Mouse (Mus musculus) liver, embryonic 12.5 days (tissue): ENCODE data around the gene Calm3. TPM values are rescaled to one million over a fixed set of nuclear protein-coding genes. Genes with fewer than 3 reads are reported as not detected.

Source experiments
- ATAC-seq: fragments of 200-750 bp; cut with Nextera tagmentation; 2 replicates; pipeline ENCODE4 v1.8.0; 2017; ENCODE audit warnings: moderate number of reproducible peaks, mild to moderate bottlenecking, moderate library complexity
- H3K27ac ChIP-seq: fragments of 300-500 bp; sonication (generic); 2 replicates; pipeline ENCODE4 v1.5.1; 2016; ENCODE audit warnings: mild to moderate bottlenecking
- H3K27me3 ChIP-seq: fragments of 300-500 bp; sonication (generic); replicated peaks from 2 replicates; pipeline ENCODE4 v1.6.1; 2016; ENCODE audit warnings: mild to moderate bottlenecking, moderate library complexity
- H3K36me3 ChIP-seq: fragments of 300-500 bp; sonication (generic); 2 replicates; pipeline ENCODE4 v1.6.1; 2016; ENCODE audit warnings: mild to moderate bottlenecking, moderate library complexity
- H3K4me1 ChIP-seq: fragments of 300-500 bp; sonication (generic); 2 replicates; pipeline ENCODE4 v1.6.1; 2016
- H3K4me2 ChIP-seq: fragments of 300-500 bp; sonication (generic); 2 replicates; pipeline ENCODE4 v1.6.1; 2016; ENCODE audit warnings: mild to moderate bottlenecking, moderate library complexity
- H3K4me3 ChIP-seq: fragments of 300-500 bp; sonication (generic); 2 replicates; pipeline ENCODE4 v1.5.1; 2016; ENCODE audit warnings: mild to moderate bottlenecking, moderate library complexity
- H3K9ac ChIP-seq: fragments of 300-500 bp; sonication (generic); 2 replicates; pipeline ENCODE4 v1.6.1; 2016; ENCODE audit warnings: mild to moderate bottlenecking, moderate library complexity
- H3K9me3 ChIP-seq: fragments of 300-500 bp; sonication (generic); replicated peaks from 2 replicates; pipeline ENCODE4 v1.6.1; 2016; ENCODE audit warnings: mild to moderate bottlenecking, moderate library complexity
- WGBS: fragments of 180-500 bp; shearing (Covaris S2); methylation state at CpG from one replicate; pipeline ENCODE4 v1.1.7; 2016; ENCODE audit not compliant: insufficient replicate concordance; 5-methylcytosine and 5-hydroxymethylcytosine counted together
- polyA plus RNA-seq: library from polyadenylated mRNA; unstranded; fragments of >200 nt; fragmentation: Nextera tagmentation; extraction: Ambion mirVana; gene quantifications from 2 replicates; pipeline ENCODE4 v1.2.1, GENCODE M21; 2016

Gene Calm3
- polyA plus RNA-seq, 1 experiment from 2014 or later = 91.2 TPM

GRCm38 (mm10) chr7:16948923-16949458 is 25.1 kb upstream of the Calm3 start:
- no peak for ATAC-seq
- Histone ChIP-seq H3K9ac (no peak overlapping the region), H3K27ac (no peak overlapping the region), H3K27me3 (peaks cover 71% of the 10 kb centered on the region), H3K4me2 (no peak overlapping the region), H3K4me1 (peaks cover 33% of the 10 kb centered on the region), H3K4me3 (no peak overlapping the region), H3K9me3 (no peaks in the 10 kb centered on the region), H3K36me3 (no peaks in the 10 kb centered on the region)
- WGBS = 41% methylated on average over 8 of the region's 8 CpGs

- Histone ChIP-seq H3K27me3 (peaks cover 82% of the 10 kb centered on the region), H3K4me1 (peaks cover 33% of the 10 kb centered on the region), H3K9ac (no peak overlapping the region), H3K9me3 (no peaks in the 10 kb centered on the region), H3K4me2 (no peak overlapping the region), H3K36me3 (no peaks in the 10 kb centered on the region), H3K4me3 (no peak overlapping the region), H3K27ac (no peak overlapping the region)
- ATAC-seq = no peak
- 10% methylated on average over 4 of the region's 4 CpGs for WGBS
These were observed 24.0 kb upstream of the Calm3 start for GRCm38 (mm10) chr7:16947959-16948361.

GRCm38 (mm10) chr7:16947349-16947895 is 23.5 kb upstream of the Calm3 start:
- 0 out of 2 replicates have a peak overlapping the region, but pooled peaks have one; percentile 20 for H3K4me3 ChIP-seq
- H3K9me3 ChIP-seq = no peaks in the 10 kb centered on the region
- peaks cover 33% of the 10 kb centered on the region for H3K4me1 ChIP-seq
- no peaks in the 10 kb centered on the region for H3K36me3 ChIP-seq
- H3K27me3 ChIP-seq = peaks cover 87% of the 10 kb centered on the region
- ATAC-seq = no peak
- no peak overlapping the region for H3K27ac ChIP-seq
- peak overlapping the region; percentile 45 for H3K4me2 ChIP-seq
- WGBS = 22% methylated on average over 21 of the region's 22 CpGs
- no peak overlapping the region for H3K9ac ChIP-seq

- ATAC-seq = no peak
- Histone ChIP-seq H3K9me3 (no peaks in the 10 kb centered on the region), H3K27ac (no peak overlapping the region), H3K27me3 (peaks cover 94% of the 10 kb centered on the region), H3K4me3 (peak overlapping the region; percentile 20), H3K9ac (no peak overlapping the region), H3K36me3 (no peaks in the 10 kb centered on the region), H3K4me1 (peaks cover 33% of the 10 kb centered on the region), H3K4me2 (peak overlapping the region; percentile 45)
- 2% methylated on average over 53 of the region's 53 CpGs for WGBS
These were observed 22.8 kb upstream of the Calm3 start for GRCm38 (mm10) chr7:16946441-16947348.

- Histone ChIP-seq H3K36me3 (no peaks in the 10 kb centered on the region), H3K4me1 (peaks cover 24% of the 10 kb centered on the region), H3K4me2 (peak overlapping the region; percentile 70; the same call in 1 of the 2 replicates), H3K27me3 (peaks cover 99% of the 10 kb centered on the region), H3K4me3 (peak overlapping the region; percentile 54; the same call in 1 of the 2 replicates), H3K27ac (no peak overlapping the region), H3K9me3 (no peaks in the 10 kb centered on the region), H3K9ac (no peak overlapping the region)
- no peak for ATAC-seq
- 7% methylated on average over 17 of the region's 17 CpGs for WGBS
These were observed 21.5 kb upstream of the Calm3 start for GRCm38 (mm10) chr7:16945419-16945818.

GRCm38 (mm10) chr7:16944808-16945315 is 20.9 kb upstream of the Calm3 start:
- Histone ChIP-seq H3K9me3 (no peaks in the 10 kb centered on the region), H3K9ac (peak overlapping the region; percentile 58), H3K4me1 (peaks cover 19% of the 10 kb centered on the region), H3K4me3 (peak overlapping the region; percentile 54), H3K27ac (no peak overlapping the region), H3K4me2 (peak overlapping the region; percentile 70), H3K27me3 (peaks cover 99% of the 10 kb centered on the region), H3K36me3 (no peaks in the 10 kb centered on the region)
- peak; percentile 8; the same call in 1 of the 2 replicates for ATAC-seq
- 4% methylated on average over 22 of the region's 22 CpGs for WGBS

GRCm38 (mm10) chr7:16944061-16944807 is 20.3 kb upstream of the Calm3 start, which contains the start of gene Pnmal2:
Pnmal2 (plus strand) TSS chr7:16944682.
- no peaks in the 10 kb centered on the region for H3K36me3 ChIP-seq
- H3K27ac ChIP-seq = no peak within 1 kb of the TSS
- H3K9me3 ChIP-seq = no peaks in the 10 kb centered on the region
- ATAC-seq = peak; percentile 53; the same call in 1 of the 2 replicates
- peaks cover 17% of the 10 kb centered on the region for H3K4me1 ChIP-seq
- peak within 1 kb of the TSS; percentile 58 for H3K9ac ChIP-seq
- WGBS = 18% methylated on average over 36 of the region's 36 CpGs
- H3K4me3 ChIP-seq = peak within 1 kb of the TSS; percentile 54
- peak within 1 kb of the TSS; percentile 70 for H3K4me2 ChIP-seq
- H3K27me3 ChIP-seq = peaks cover 96% of the 10 kb centered on the region

GRCm38 (mm10) chr7:16942861-16943260 is 18.9 kb upstream of the Calm3 start:
- Histone ChIP-seq H3K4me1 (peaks cover 17% of the 10 kb centered on the region), H3K36me3 (no peaks in the 10 kb centered on the region), H3K27me3 (peaks cover 94% of the 10 kb centered on the region), H3K4me3 (no peak overlapping the region), H3K9me3 (no peaks in the 10 kb centered on the region), H3K9ac (no peak overlapping the region), H3K4me2 (no peak overlapping the region), H3K27ac (no peak overlapping the region)
- WGBS = 38% methylated on average over 4 of the region's 4 CpGs
- no peak for ATAC-seq

- no peak overlapping the region for H3K4me2 ChIP-seq
- no peak overlapping the region for H3K4me3 ChIP-seq
- WGBS = 45% methylated on average over 7 of the region's 7 CpGs
- H3K4me1 ChIP-seq = peaks cover 12% of the 10 kb centered on the region
- no peaks in the 10 kb centered on the region for H3K36me3 ChIP-seq
- no peak for ATAC-seq
- no peak overlapping the region for H3K9ac ChIP-seq
- H3K9me3 ChIP-seq = no peaks in the 10 kb centered on the region
- H3K27me3 ChIP-seq = peaks cover 72% of the 10 kb centered on the region
- no peak overlapping the region for H3K27ac ChIP-seq
These were observed 16.4 kb upstream of the Calm3 start for GRCm38 (mm10) chr7:16940292-16940691.

- no peaks in the 10 kb centered on the region for H3K36me3 ChIP-seq
- H3K9ac ChIP-seq = no peak overlapping the region
- H3K4me3 ChIP-seq = no peak overlapping the region
- 62% methylated on average over 17 of the region's 17 CpGs for WGBS
- H3K9me3 ChIP-seq = no peaks in the 10 kb centered on the region
- H3K27ac ChIP-seq = no peak overlapping the region
- ATAC-seq = no peak
- no peaks in the 10 kb centered on the region for H3K4me1 ChIP-seq
- no peak overlapping the region for H3K4me2 ChIP-seq
- H3K27me3 ChIP-seq = peaks cover 59% of the 10 kb centered on the region
These were observed 14.3 kb upstream of the Calm3 start for GRCm38 (mm10) chr7:16938117-16938791.

- H3K27ac ChIP-seq = no peak overlapping the region
- H3K36me3 ChIP-seq = no peaks in the 10 kb centered on the region
- no peak overlapping the region for H3K9ac ChIP-seq
- no peaks in the 10 kb centered on the region for H3K4me1 ChIP-seq
- no peak overlapping the region for H3K4me3 ChIP-seq
- no peak overlapping the region for H3K4me2 ChIP-seq
- no peaks in the 10 kb centered on the region for H3K9me3 ChIP-seq
- H3K27me3 ChIP-seq = peaks cover 50% of the 10 kb centered on the region
- ATAC-seq = no peak
- WGBS = 33% methylated on average over 4 of the region's 4 CpGs
These were observed 13.4 kb upstream of the Calm3 start for GRCm38 (mm10) chr7:16937312-16937711.
